Mouse (Mus musculus) erythroblast, embryonic 14.5 days (primary cell): ENCODE results near the gene Wnt10a.

ENCODE experiments used
- GATA1 ChIP-seq: IDR thresholded peaks from 2 replicates; pipeline ENCODE4 v1.6.1; 2012; ENCODE audit warnings: low read length, inconsistent platforms, mixed read lengths
- TAL1 ChIP-seq: IDR thresholded peaks from 3 replicates; pipeline ENCODE4 v1.6.1; 2012; ENCODE audit warnings: low read length, inconsistent platforms, mixed read lengths

- TF ChIP-seq GATA1 (no peak), TAL1 (no peak)
Observed at GRCm38 (mm10) chr1:74783554-74783953, 7.8 kb upstream of the Wnt10a start.
